Mouse (Mus musculus) heart, postnatal 14 days (tissue): Measurements from ENCODE around the gene Arhgef39. TPM values are rescaled to one million over a fixed set of nuclear protein-coding genes. Genes with fewer than 3 reads are reported as not detected.
"Not testable (repeated sequence)": the region's sequence is repeated elsewhere in the genome, so short reads cannot be mapped to it uniquely, and the experiment has no call there.

Source experiments
- DNase-seq, 2 experiments: peaks; one replicate each; pipeline ENCODE4 v3.0.0; 2021 to 2022
- intact Hi-C: fragments of 180-260 bp; cut with DNase I; formaldehyde crosslinking; loops from one replicate; pipeline ENCODE4 v1.15.1; 2025
- total RNA-seq, 2 experiments: library from RNA; stranded (reverse); gene quantifications; 2 replicates each; pipeline ENCODE4 v1.2.3; 2021

Arhgef39 gene
- total RNA-seq, 2 experiments from 2014 or later = 1.6 to 2.8 TPM

DNA sequence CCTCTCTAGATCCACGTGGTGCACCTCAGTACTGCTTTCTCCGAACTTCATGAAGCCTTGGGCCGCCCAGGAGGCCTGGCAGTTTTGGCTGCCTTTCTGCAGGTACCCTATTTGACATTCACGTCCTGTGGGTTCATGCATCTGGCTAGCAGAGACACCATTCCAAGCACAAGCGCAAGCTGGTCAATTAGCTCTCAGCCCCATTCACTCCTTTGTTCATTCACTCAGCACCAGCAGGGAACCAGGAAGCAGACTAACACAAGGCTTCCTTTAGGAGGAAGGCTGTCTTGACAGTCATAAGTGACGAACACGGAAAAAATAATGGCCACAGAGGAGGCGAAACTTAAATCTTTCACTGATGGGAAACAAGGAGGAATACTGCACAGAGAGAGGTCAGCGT lies 9.6 kb upstream of the Arhgef39 start:
- DNase-seq = no peak
- intact Hi-C loops = no loop called here

DNA sequence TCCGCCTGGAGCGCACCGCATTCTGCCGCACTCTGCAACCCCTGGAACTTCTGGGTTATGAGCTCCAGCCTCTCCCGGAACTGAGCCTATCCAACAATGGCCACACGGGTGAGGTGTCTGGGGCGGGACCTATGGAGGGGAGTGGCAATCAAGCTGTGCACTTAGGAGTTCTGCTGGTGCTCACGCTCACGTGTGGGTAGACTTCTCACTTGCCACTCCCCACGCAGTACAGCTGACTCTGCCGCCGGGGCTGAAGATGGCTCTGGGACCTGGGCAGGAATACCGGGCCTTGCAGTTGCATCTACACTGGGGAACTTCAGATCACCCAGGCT lies 9.1 kb upstream of the Arhgef39 start:
- peak in 1 of 2 experiments; percentile 46 for DNase-seq
- intact Hi-C loops = no loop called here

DNA sequence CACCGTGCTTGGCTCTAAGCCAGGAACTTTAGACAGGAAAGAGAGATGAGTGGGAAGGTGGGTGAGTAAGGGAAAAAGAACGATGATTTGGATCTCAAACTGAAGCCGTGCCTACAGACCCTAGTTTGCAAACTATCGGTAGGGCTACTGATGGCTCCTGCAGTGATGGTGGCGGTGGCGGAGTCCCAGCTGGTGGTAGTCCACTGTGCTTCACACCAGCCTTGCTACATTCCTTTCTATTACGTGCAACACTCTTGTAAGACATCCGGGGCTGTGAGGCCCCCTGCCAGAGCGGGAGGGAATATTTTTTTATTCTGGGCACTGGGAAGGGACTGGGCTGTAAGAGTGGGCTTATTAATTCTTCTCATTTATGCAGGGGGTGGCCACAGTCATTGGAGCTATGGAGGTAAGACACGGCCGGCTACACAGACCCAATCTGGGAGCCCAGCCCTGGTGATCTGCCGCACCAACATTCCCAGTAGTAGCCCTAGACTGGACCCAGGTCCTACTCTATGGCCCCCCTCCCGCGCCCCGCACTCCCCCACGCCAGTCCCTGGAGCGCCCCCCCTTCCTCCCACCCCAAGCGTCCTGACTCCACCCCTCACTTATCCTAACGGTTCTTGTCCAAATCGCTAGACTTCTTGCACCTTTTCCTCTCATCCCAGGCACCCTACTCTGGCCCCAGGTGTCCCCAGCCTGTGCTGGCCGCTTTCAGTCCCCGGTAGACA lies 8.6 kb upstream of the Arhgef39 start:
- DNase-seq = no peak
- intact Hi-C loops = no loop called here

DNA sequence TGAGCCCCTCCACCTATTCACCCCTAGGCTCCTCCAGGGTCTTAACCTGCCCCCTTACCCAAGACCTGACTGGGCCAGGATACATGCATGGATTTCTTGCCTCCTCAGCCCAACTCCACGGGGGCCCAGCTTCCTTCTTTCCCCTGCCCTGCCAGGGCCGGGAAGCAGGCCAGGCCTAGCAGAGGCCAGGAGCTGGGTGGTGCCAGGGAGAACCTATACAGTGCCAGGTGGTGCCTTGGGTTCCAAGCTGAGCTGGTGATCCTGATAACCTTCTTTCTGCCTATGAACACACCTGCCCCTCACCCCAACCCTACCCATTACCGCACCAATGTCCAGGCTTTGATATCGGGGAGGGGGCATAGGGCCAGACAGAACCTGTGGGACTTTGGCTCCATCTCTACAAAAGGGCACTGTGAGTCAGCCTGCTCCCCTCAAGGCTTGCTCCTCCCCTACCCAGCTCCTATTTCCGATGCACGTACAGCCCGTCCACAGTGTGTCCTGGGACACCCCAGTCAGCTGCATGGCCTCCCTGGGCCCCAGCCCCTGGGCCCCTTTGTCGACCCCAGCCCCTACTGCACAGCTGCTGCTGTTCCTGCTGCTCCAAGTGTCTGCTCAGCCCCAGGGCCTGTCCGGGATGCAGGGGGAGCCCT lies 7.2 kb upstream of the Arhgef39 start, which contains the start of gene Car9:
Car9 (plus strand) TSS at position 431 of the 650 bp plus-strand sequence.
- intact Hi-C loops = no loop called here

DNA sequence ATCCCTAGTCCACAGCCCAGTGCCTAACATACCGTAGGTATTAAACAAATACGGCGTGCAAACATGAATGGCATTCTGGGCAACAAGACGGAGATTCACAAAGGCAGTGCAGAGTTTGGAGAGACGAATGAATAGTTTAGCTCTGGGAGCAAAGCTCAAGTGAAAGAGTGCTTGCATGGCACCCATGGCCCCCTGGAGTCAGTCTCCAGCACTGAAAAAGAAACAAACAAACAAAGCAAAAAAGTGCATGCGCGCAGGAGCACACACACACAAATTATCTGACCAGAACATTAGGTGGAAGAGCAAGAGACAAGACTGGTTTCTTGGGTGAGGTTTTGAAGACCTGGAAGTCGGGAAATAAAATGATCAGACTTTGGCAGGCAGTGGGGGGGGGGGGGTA lies 6.6 kb upstream of the Arhgef39 start:
- intact Hi-C loops = no loop called here
- DNase-seq = no peak

More for the DNA sequence above, 7.2 kb upstream of the Arhgef39 start, which contains the start of gene Car9:
- DNase-seq = peak in 1 of 2 experiments; percentile 30

DNA sequence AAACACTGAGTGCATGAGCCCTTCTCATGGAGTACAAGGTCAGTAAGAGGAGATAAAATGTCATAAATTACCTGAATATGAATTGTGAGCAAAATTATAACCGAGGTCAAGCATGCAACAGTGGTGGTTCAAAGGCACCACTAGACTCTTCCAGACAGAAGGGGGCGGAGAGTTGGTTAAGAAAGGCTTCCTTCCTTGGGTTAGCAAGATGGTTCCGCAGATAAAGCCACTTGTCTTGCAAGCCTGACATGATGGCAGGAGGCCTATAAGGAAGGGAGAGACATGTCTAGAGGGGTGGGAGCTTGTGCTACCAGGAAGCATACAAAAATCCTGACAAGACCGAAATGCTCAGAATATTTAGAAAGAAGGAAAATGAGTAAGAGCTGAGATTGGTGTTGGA lies 4.8 kb upstream of the Arhgef39 start:
- no peak for DNase-seq
- intact Hi-C loops = no loop called here

DNA sequence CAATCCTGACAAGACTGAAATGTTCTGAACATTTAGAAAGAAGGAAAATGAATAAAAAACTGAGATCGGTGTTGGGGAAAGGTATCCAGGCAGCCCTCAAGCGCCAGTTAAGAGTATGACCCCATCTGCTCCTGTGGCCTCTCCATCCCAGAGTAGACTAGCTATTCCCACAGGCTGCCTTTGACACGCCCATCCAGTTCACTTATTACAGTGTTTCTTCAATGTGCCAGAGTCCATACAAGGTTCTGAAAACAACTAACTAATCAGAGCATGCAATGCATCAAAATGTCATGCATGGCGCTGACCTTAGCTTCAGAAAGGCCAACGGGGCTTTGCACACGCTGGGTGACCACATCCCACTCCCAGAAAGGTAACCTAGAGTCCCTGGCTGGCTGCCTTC lies 4.0 kb upstream of the Arhgef39 start:
- no peak for DNase-seq
- intact Hi-C loops = no loop called here

DNA sequence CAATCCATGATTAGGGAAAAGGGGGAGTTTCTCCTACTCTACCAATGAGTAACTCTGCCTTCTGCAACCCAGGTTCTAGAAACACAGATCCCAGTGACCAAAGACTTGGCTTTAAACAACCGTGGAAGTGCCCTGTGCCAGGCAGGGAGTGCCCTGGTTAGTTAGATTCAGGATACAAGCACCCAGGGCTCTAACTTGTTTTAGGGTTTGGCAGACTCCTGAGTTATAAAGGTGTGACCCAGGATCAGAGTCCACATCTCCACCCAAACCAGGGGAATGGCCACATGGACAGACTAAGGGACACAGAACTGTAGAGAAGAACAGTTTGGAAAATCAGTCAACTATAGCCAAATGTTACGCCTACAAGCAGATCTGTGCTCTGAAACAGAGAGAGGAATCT lies 3.5 kb upstream of the Arhgef39 start:
- intact Hi-C loops = no loop called here
- no peak for DNase-seq

DNA sequence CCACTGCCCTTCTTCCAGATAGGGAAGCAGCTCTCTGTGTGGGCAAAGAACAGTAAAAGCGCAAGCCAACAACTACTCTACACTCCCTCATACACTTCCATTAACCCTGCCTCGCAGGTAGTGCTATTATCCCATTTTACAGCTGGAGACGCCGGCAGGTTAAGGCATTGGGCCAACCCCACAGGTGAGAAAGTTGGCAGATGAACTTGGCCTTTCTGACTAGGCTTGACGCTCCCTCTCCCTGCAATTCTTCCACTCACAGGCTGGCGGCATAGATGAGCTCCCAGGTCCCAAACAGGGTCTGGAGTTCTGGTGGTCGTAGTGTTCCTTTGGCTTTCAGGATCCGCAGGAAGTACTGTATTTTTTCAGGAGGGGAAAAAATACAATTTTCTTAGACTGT lies 512 bp downstream of the Arhgef39 start:
- no peak for DNase-seq
- intact Hi-C loops = loop anchor here (2.0 to 5.0 kb wide), 2 partner anchors 22 to 33 kb away; no protein-coding TSS in a partner anchor

DNA sequence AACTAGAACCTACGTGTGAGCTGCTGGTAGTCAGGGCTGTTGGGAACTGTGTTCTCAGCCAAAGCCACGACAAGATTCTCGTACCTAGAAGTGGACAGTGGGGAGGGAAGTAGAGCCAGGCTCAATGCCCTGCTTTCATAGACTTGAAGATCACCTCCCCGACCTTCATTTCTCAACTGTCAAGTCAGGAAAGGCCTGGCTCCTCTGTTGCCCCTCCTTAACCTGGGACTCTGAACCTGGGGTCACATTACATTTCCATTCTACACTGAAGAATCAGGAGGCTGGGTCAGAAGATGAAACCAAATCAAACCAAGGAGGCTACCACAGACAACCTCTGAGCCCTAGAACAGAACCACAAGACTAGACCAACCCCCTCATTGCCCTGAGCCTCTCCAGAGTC lies 1.5 kb downstream of the Arhgef39 start:
- intact Hi-C loops = loop anchor here (2.0 to 5.0 kb wide), 2 partner anchors 23 to 34 kb away; no protein-coding TSS in a partner anchor
- DNase-seq = no peak

DNA sequence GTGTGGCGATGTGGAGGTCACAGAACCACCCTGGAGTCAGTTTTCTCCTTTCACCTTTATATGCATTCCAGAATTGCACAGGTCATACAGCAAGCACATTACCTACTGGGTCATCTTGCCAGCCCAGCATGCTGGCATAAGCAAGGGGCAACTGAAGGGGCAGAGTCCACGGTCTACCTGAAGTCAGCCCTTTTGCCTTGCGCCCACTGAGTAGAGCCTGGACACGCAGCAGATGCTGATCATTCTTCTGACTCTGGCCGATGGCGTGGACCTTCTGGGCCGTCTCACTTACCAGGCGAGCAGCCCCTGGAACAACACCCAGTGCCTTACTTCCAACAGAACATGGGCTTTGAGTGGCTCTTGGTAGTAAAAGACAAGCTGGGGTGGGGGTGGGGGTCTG lies 2.1 kb downstream of the Arhgef39 start:
- intact Hi-C loops = loop anchor here (5.0 kb wide), 1 partner anchor 35 kb away; no protein-coding TSS in a partner anchor

DNA sequence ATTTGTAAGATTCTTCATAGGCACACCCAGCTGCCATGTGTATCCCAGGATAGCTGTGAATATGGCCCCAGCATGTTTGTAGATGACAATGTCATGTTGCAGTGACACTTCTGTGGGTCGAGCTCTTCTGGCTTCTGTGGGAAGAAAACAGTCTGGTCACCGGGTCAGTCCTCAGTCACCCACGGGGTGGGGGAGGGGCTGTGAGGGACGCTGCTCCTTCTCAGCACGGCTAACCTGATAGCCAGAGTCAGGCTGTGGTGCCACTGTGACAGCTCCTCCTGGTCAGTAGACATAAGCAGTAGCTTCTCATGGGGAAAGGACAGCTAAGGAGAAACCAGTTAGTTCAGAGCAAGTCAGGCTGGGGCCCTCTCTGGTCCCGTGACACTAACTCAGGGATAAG lies 2.9 kb downstream of the Arhgef39 start:
- no peak for DNase-seq
- intact Hi-C loops = loop anchor here (5.0 kb wide), 1 partner anchor 36 kb away; no protein-coding TSS in a partner anchor

More for the DNA sequence above, 2.1 kb downstream of the Arhgef39 start:
- DNase-seq = no peak

DNA sequence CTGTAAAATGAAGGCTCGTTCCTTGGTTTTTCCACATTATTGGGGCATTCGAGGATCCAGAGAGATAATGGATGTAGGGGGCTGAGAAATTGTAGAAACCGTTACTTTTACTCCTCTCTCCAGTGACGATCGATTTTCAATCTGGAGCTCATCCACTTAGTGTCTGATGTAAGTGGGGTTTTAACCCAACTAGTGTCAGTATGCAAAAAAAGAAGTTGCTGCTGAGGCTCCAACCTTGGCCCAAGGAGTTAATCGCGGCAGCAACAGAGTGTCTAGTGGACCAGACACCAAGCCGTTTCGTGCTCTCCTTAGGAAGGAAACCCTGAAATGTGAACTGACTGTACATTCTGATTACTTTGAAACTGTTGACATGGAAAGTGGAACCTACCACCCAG lies 5.7 kb downstream of the Arhgef39 start:
- DNase-seq = no peak
- intact Hi-C loops = no loop called here

DNA sequence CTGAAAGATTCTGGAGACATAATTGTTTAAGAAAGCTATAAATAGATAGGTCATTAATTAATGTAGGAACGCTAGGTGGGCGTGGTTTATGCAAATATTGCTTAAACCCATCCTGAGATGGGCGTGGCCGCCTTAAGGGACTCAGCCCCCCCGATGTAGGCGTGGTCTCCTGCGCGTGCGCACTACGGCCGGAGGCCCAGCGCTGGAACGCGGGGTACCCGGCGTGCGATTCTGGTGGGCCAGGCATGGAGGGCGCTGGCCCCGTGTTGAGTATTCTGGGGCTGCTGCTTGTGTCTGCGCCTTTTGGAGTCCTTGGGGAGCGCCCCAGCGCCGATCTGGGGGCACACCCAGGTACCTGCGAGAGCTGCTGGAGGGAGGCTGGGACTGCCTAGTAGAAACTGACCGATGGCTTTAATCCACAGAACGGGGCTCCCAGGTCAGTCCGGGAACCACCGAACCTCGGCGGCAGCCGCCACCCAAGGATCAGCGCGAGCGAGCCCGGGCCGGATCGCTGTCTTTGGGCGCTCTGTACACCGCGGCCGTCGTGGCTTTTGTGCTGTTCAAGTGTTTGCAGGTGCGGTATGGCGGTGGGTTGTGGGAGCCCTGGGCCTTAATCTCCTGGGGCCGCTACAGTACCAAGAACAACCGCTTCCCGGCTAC lies 6.2 kb downstream of the Arhgef39 start:
- intact Hi-C loops = no loop called here
- DNase-seq = peak; percentile 98

DNA sequence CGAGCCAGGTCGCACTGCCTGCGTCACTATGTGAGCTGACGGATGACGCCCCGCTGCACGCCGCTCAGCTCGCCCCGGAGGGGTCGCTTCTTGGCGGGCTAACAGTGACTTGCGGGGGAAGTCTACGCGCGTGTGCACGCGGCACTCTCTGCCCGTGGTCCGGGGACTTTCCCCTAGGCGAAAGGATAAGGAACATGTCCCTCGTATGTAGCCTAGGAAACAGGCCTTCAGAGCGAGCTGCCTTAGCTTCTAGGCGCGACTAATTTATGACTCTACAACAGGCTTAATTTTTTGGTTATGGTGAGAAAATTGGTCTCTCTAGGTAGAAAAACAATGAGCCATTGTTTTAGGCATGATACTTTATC lies 6.7 kb downstream of the Arhgef39 start, which contains the start of gene Ccdc107:
Ccdc107 (plus strand) TSS at position 80 of the 365 bp plus-strand sequence.
- intact Hi-C loops = no loop called here
- DNase-seq = peak; percentile 87 to 92

DNA sequence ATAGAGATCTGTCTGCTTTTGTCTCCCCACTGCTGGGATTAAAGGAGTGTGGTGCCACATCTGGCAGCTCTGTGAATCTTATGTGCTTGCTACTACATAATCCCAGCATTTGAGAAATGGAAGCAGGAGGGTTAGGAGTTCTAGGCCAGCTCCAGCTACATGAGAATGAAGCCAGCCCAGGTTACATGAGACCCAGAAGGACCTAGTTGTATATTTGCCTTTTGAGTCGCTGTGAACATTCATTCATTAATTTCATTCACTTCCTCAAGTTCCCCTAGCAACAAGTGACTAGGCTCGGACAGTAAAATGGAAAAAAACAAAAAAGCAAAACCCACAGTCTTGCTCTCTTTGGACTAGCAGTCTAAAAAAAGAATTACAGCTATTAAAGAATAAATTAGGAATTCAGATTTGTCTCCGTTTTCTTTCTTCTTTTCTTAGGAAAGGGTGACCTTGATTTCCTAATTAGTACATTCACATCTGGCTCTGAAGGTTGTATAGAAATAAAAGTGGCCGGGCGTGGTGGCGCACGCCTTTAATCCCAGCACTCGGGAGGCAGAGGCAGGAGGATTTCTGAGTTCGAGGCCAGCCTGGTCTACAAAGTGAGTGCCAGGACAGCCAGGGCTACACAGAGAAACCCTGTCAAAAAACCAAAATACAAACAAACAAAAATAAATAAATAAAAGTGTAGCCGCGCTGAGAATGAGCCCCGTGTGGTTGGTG lies 7.2 kb downstream of the Arhgef39 start:
- intact Hi-C loops = no loop called here
- DNase-seq = no peak

DNA sequence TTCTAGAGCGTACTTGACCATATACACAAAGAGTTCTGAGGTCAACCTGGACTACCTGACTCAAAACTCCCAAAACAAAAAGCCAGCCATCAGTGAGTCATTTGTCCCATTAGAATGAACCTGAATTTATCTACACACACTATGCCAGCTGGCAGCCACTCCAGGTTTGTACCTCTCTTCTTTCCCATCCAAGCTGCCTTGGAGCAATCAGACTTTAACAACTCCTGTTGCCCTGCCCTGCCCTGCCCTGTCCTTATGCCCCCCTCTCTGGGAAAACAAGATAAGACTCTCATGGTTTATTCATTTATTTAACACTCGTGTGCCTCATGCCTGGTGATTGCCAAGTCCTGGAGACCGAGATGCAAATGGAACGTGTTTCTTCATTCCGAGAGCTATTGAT lies 8.7 kb downstream of the Arhgef39 start:
- intact Hi-C loops = no loop called here
- no peak for DNase-seq

DNA sequence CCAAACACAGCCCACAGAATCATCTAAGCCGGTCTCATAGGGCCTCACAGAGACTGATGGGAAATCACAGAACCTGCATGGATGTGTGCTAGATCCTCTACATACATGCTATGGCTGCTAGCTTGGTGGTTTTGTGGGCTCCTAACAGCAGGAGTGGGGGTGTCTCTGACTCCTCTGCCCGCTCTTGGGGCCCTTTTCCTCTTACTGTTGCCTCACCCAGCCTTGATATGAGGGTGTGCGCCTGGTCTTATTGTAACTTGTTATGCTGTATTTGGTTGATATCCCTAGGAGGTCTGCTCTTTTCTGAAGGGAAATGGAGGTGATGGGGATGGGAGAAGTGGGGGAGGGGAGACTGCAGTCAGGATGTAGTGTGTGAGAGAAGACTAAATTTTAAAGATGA lies 9.9 kb downstream of the Arhgef39 start:
- no peak for DNase-seq
- intact Hi-C loops = loop anchor here (1.0 kb wide), 1 partner anchor 69 kb away; no protein-coding TSS in a partner anchor

DNA sequence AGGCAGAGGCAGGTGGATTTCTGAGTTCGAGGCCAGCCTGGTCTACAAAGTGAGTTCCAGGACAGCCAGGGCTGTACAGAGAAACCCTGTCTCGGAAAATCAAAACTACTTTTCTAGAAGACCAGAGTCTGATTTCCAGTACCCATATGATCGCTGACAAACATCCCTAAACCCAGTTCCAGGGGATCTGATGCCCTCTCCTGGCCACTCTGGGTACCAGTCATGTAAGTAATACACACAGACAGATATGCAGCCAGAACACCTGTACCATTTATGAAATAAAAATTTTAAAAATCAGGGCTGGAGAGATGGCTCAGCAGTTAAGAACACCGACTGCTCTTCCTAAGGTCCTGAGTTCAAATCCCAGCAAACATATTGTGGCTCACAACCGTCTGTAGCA lies 13.8 kb downstream of the Arhgef39 start:
- DNase-seq = not testable (repeated sequence)

DNA sequence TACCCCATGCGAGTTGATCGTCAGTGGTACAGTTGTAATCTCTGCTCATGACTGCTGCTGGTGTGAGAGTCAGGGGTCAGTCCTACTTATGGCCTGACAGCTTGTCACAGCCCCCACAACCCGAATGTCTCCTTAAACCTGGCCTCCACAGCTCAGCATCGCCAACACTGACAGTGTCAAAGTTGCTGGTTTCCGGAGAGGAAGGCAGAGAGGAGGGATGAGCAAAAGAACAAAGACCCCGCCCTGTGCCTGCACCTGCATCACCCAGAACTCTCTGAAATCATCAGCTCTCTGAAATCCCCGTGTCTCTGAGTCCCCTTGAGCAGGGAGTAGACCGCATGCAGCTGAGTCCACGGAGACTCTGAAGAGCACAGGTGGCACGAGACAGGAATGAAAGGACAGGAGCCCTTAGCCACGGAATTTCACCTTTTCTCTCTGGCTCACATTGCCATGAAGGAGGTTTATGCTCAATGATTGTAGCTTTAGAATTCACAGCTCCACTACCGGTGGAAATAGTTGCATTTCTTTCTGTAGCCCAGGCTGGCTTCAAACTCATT lies 15.9 kb downstream of the Arhgef39 start, which contains the start of gene Sit1:
Sit1 (minus strand) TSS at position 200 of the 557 bp plus-strand sequence.
- intact Hi-C loops = no loop called here
- no peak for DNase-seq

More for the DNA sequence above, 13.8 kb downstream of the Arhgef39 start:
- intact Hi-C loops = not testable (repeated sequence)
